Mouse (Mus musculus) layer of hippocampus, postnatal 10 days (tissue): ENCODE data around the gene Gm17584. TPM values are rescaled to one million over a fixed set of nuclear protein-coding genes. Genes with fewer than 3 reads are reported as not detected.
"Not testable (repeated sequence)": the region's sequence is repeated elsewhere in the genome, so short reads cannot be mapped to it uniquely, and the experiment has no call there.

Experiments used
- DNase-seq, 2 experiments: peaks; one replicate each; pipeline ENCODE4 v3.0.0; 2021; ENCODE audit warnings: low spot score in 2 of 2
- long read RNA-seq: library from polyadenylated mRNA; stranded (forward); transcript quantifications from one replicate; pipeline ENCODE4 v2.0.0, GENCODE M21; 2023
- total RNA-seq, 2 experiments: library from RNA; stranded (reverse); gene quantifications; 2 replicates each; pipeline ENCODE4 v1.2.3; 2021

Gene Gm17584
- total RNA-seq = not detected
- long read RNA-seq = 0 reads

DNA sequence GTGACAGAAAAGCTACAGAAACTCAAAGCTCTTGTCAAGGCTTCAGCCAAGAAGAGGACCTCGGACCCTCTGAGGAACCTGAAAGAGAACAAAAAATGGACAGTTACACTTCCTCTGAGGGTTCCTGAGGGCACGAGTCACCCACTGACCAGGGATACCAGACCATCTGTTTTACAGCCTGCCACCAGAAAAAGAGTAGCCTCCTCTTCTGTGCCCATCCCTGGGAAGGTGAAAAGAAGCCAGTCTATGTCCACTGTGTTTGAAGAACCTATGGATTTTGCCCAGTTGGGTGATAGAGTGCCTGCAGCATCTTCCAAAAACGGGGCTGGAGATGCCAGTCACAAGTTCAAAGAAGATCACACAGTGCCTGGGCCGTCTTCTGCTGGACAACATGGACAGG lies at the start of gene Gm17584:
Gene Gm17584 (plus strand): TSS at position 301 of the 400 bp plus-strand sequence.
- DNase-seq = not testable (repeated sequence)

Other genes starting within 250 kb of the Gm17584 start
- not detected for gene Gm17469, start 129.3 kb downstream of the Gm17584 start, total RNA-seq